Mouse (Mus musculus) neural tube, embryonic 11.5 days (tissue): ENCODE results near the gene Fam76a. TPM values are rescaled to one million over a fixed set of nuclear protein-coding genes. Genes with fewer than 3 reads are reported as not detected.

Source experiments
- polyA plus RNA-seq: library from polyadenylated mRNA; unstranded; fragments of >200 nt; fragmentation: Nextera tagmentation; extraction: Ambion mirVana; gene quantifications from 2 replicates; pipeline ENCODE4 v1.2.1, GENCODE M21; 2014

The Fam76a gene
- polyA plus RNA-seq, 1 experiment from 2014 or later: 28.2 TPM

Other genes starting within 250 kb of the Fam76a start
- gene Xkr8, start 190.0 kb downstream of the Fam76a start, polyA plus RNA-seq: 4.2 and 4.6 TPM in 2 replicates
- 1.8 and 2.0 TPM in 2 replicates for gene Smpdl3b, start 165.3 kb downstream of the Fam76a start, polyA plus RNA-seq
- gene Rpa2, start 154.2 kb downstream of the Fam76a start, polyA plus RNA-seq: 123 and 132 TPM in 2 replicates
- gene Themis2, start 126.2 kb downstream of the Fam76a start, polyA plus RNA-seq: 1.1 and 1.3 TPM in 2 replicates
- 82.7 and 101 TPM in 2 replicates for gene Ppp1r8, start 79.4 kb downstream of the Fam76a start, polyA plus RNA-seq
- 96.1 and 103 TPM in 2 replicates for gene Stx12, start 38.0 kb downstream of the Fam76a start, polyA plus RNA-seq
- 0.09 and 0.24 TPM in 2 replicates for gene Fgr, start 51.5 kb upstream of the Fam76a start, polyA plus RNA-seq
- 6.1 and 7.2 TPM in 2 replicates for gene Ahdc1, start 88.7 kb upstream of the Fam76a start, polyA plus RNA-seq
- gene Wasf2, start 207.9 kb upstream of the Fam76a start, polyA plus RNA-seq: 33.0 and 39.0 TPM in 2 replicates